Mouse (Mus musculus) cortical plate, adult 2 months (tissue): ENCODE measurements around the gene Hmgcr. TPM values are rescaled to one million over a fixed set of nuclear protein-coding genes. Genes with fewer than 3 reads are reported as not detected.
A peak's percentile ranks its signal among the peaks of the same experiment; 100 is the strongest.

Experiments used
- H3K27ac ChIP-seq: fragments of 200-500 bp; 2 replicates; pipeline ENCODE4 v1.5.1; 2012; ENCODE audit warnings: low read length, control low read depth, inconsistent platforms; ENCODE audit not compliant: insufficient read depth
- H3K4me1 ChIP-seq: fragments of 200-500 bp; 2 replicates; pipeline ENCODE4 v1.6.1; 2011; ENCODE audit warnings: low read length; ENCODE audit not compliant: control insufficient read depth, insufficient read depth
- H3K4me3 ChIP-seq: fragments of 200-500 bp; 2 replicates; pipeline ENCODE4 v1.5.1; 2011; ENCODE audit warnings: mild to moderate bottlenecking, low read length, control low read depth; ENCODE audit not compliant: insufficient read depth
- CTCF ChIP-seq: fragments of 200-500 bp; IDR thresholded peaks from 2 replicates; pipeline ENCODE4 v1.5.1; 2011; ENCODE audit warnings: mild to moderate bottlenecking, control low read depth, low read length; ENCODE audit not compliant: insufficient read depth; ENCODE audit errors: extremely low read depth
- POLR2A ChIP-seq: fragments of 200-500 bp; IDR thresholded peaks from 2 replicates; pipeline ENCODE4 v1.6.1; 2011; ENCODE audit warnings: mild to moderate bottlenecking, low read length, control low read depth; ENCODE audit not compliant: insufficient read depth; ENCODE audit errors: extremely low read depth
- polyA plus RNA-seq: library from polyadenylated mRNA; depleted of rRNA; stranded (reverse); fragments of >200 nt; gene quantifications from 2 replicates; pipeline ENCODE4 v1.2.3, GENCODE M21; 2012

Gene Hmgcr
- polyA plus RNA-seq, 1 experiment: 59.0 TPM

DNA sequence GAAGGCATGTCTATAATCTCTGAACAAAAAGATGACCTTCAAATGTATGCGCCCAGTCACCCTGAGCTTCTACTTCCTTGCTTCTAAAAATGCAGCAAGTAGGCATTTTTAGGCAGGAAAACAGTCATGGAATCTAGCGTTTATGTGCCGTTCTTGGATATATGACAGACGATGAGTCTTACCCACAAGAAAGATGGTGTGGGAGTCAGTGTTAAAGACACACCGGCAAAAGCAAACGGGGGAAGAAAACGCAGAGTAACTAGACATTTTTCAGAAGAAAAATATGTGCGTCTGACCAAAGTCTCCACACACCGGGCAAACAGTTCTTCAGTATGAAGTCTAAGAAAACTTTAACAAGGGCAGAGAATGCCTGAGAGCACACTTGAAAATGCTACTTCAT is 16.5 kb upstream of the Hmgcr start:
- H3K27ac ChIP-seq: no peak overlapping the region
- TF ChIP-seq POLR2A (no peak), CTCF (no peak)
- H3K4me3 ChIP-seq: no peak overlapping the region
- peaks cover 5% of the 10 kb centered on the region for H3K4me1 ChIP-seq

DNA sequence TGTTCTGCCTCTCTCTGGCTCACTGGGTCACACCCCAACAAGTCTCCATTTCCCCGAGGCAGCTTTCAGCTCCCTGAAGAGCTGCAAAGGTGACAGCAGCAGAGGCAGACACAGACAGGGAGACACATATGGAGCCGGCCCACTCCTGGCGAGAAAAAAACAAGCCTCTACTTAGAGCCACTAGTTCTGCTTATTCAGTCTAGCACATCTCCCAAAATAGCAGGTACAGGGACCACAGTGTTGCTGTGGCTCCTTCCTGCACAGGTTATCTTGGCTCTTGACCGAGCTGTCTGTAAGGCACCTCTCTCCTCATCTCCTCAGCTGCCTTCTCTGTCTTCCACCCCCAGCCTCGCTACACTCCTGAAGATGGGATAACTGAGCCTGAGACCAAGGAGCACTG is 14.0 kb upstream of the Hmgcr start:
- Histone ChIP-seq H3K4me1 (peaks cover 5% of the 10 kb centered on the region), H3K27ac (0 out of 2 replicates have a peak overlapping the region, but pooled peaks have one; percentile 10), H3K4me3 (no peak overlapping the region)
- TF ChIP-seq POLR2A: no peak
- TF ChIP-seq CTCF: no peak

DNA sequence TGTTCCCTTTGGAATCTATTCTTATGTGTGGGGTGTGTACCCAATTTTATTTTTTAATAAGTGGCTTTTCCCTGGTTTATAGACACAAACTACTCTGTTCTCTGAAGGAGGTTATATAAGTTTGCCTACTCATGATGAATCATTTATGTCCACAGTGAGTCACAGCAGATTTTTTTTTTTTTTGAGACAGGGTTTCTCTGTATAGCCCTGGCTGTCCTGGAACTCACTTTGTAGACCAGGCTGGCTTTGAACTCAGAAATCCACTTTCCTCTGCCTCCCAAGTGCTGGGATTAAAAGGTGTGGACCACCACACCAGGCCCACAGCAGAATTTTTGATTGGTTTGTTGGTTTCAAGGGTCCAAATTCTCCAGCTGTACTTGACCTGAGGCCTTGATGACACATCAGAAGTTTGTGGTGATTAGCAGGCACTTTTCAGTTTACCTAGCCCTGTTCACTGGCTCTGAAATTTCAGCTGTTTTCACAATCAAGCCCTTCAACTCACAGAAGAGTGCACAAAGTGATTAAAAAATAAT is 10.4 kb upstream of the Hmgcr start:
- peaks cover 5% of the 10 kb centered on the region for H3K4me1 ChIP-seq
- H3K4me3 ChIP-seq: no peak overlapping the region
- TF ChIP-seq CTCF (no peak), POLR2A (no peak)
- no peak overlapping the region for H3K27ac ChIP-seq

DNA sequence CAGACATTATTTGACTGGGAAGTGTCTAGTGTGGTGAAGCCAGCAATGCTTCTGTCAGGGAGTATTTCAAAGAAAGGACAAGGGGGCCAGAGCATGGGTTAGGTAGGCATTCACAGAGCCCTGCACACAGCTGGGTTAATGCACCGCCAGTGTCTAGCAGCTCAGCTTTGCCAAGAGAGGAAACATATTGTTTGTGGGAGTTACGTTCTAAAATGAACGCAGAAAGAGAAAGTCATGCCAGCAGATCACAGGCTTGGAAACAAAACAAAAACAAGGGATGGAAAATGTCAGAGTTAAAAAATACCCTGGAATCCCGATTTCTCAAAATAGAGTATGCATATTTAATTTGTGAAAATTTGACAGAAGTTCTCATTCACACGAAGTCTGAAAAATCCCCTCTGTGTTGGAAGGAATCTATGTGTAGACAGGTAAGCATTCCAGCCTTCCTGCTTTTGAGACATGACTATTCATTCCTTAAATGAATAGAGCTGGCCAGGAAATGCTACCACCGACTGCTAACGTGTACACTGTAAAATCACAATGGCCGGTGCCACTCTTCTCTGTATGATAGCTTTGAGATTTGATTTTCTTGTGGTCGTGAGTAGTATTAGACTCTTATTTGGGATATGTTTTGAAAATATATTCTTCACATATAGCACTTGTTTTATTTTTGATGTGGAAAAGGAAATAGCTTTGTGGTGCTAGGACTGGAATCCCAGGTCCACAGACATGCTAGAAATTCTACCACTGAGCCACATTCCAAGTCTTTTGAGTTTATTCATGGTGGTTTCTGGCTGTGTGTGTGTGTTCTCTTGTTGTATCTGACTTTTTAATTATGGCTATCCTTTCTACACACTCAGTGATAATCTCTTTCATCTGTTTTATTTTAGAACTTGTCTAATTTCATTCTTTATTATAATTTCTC is 9.7 kb upstream of the Hmgcr start:
- H3K4me3 ChIP-seq: no peak overlapping the region
- TF ChIP-seq POLR2A: no peak
- no peak for TF ChIP-seq CTCF
- peaks cover 5% of the 10 kb centered on the region for H3K4me1 ChIP-seq
- H3K27ac ChIP-seq: no peak overlapping the region

DNA sequence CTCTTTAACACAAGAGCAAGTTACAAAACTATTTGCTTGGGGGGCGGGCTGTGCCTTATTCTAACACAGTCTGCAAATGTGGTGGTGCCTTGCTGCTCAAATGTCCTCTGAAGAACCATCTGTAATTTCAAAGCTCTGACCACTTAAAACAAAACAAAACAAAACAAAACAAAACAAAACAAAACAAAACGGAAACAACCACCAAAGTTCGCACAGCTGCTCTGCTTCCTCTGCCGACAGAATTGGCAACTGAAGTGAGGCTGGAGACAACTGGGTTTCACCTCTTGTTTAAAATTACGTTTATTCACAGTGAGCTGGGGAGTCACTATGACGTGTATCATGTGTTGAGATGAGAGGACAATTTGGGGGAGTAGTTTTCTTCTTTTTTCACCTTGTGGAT is 7.9 kb upstream of the Hmgcr start:
- TF ChIP-seq POLR2A: no peak
- TF ChIP-seq CTCF: no peak
- Histone ChIP-seq H3K4me3 (no peak overlapping the region), H3K4me1 (peaks cover 2% of the 10 kb centered on the region)

DNA sequence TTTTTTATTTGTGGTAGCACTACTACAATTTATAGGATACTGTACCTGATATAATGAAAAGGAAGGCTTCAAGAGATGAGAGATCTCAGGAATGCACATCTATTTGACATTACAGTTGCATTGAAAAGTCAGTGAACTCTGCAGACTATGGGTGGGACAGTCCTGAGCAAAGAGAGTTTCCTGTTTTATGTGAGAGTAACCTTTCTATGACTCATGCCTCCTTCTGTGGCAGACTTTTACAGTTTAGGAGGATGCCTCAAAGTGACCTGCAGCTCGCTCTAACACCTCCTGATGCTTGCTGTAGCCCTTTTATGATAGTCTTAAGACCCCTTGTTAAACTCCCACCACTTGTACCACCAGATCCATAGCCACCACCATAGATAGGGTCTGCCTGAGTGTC is 6.3 kb upstream of the Hmgcr start:
- no peak for TF ChIP-seq CTCF
- TF ChIP-seq POLR2A: no peak
- Histone ChIP-seq H3K4me3 (no peak overlapping the region), H3K4me1 (no peaks in the 10 kb centered on the region; the same call in 1 of the 2 replicates), H3K27ac (no peak overlapping the region)

More for the DNA sequence above, 7.9 kb upstream of the Hmgcr start:
- H3K27ac ChIP-seq: no peak overlapping the region

DNA sequence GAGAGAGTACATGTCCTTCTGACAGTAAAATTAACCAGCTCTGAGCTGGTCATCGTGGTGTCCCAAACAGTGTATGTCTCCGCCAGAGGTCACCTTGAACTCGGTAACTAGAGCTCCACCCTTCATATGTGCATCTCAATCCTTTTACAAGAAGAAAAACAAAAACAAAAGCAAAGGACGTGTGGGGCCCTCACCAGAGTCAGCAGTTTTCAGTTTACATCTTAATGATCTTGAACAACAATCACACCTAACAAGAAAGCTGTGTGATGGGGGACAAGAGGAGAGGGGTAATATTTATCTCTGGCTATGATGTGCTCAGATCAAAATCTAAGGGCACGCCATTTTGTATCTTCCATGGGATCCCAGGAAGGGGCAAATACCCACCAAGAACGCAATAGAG is 5.0 kb upstream of the Hmgcr start:
- Histone ChIP-seq H3K4me1 (peaks cover 2% of the 10 kb centered on the region; the same call in 1 of the 2 replicates), H3K27ac (no peak overlapping the region), H3K4me3 (no peak overlapping the region)
- no peak for TF ChIP-seq POLR2A
- no peak for TF ChIP-seq CTCF

DNA sequence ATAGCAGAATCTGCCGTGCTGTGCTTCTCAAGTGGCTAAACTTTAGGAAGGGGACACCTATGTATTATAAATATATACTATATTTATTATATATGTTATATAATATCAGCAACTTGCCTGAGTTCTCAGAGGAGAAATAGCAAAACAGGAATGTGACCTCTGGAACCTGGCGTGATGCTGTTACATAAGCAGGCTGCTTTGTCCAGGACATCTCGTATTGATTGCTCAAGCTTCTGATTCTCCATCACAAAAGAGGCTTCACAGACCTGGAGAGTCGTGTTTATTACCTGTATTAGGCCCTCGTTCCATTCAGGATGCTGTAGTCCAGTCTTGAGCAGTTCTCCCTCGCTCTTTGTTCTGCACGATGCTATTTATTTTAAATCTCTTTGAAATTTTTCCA is 3.1 kb upstream of the Hmgcr start:
- TF ChIP-seq POLR2A (no peak), CTCF (no peak)
- H3K27ac ChIP-seq: no peak overlapping the region
- H3K4me1 ChIP-seq: peaks cover 2% of the 10 kb centered on the region; the same call in 1 of the 2 replicates
- no peak overlapping the region for H3K4me3 ChIP-seq

DNA sequence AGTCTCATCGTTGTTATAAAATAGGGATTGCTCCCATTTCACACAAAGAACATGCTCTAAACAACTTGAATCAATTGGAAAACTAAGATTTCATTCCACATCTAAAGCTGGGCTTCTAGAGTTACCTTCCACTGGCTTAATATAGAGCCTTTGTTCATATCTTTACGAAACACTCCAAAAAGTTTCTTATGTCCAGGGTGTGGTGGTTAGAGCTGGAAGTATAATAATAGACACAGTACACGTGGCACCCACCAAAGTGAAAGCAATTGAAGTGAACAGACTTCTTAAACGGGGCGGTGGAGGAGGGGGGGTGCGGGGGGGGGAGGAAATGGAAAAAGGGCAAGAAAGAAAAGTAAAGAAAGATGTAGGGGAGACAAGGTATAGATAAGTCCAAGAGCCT is 1.5 kb upstream of the Hmgcr start:
- peaks cover 4% of the 10 kb centered on the region; the same call in 1 of the 2 replicates for H3K4me1 ChIP-seq
- no peak overlapping the region for H3K27ac ChIP-seq
- no peak overlapping the region for H3K4me3 ChIP-seq
- TF ChIP-seq CTCF (no peak), POLR2A (no peak)

DNA sequence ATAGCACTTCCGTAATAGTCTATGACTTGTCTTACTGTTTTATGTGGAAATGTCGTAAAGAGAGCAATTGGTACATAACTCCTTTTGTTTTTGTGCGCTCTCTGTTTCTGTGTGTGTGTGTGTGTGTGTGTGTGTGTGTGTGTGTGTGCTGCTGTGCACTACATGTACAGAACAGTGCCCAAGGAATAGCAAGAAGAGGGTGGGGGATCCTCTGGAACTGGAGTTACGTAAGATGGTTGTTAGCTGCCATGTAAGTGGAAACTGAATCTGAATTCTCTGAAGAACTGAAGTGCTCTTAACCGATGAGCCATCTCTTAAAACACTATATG is 1.1 kb upstream of the Hmgcr start:
- H3K27ac ChIP-seq: 0 out of 2 replicates have a peak overlapping the region, but pooled peaks have one; percentile 28
- H3K4me1 ChIP-seq: peaks cover 4% of the 10 kb centered on the region; the same call in 1 of the 2 replicates
- TF ChIP-seq POLR2A: no peak
- TF ChIP-seq CTCF: no peak
- no peak overlapping the region for H3K4me3 ChIP-seq
